In the genomic region with DNA sequence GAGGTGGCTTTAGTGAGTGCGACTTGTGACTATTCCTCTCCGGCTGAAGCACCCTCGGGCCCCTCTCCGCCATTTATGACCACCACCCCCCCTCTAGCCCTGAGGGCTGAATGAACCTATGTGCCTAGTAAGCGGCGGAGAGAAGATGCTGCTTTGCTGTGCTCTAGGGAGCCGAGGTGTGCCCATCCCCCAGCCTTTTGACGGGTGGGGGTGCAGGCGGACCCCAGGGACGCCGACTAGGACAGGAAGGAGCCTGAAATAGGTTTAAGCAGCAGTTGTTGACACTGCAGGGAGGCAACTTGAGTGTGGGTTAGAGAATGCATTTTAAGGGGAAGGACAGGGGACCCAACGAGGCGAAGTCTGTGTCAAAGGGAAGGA, we compare ENCODE assay signal across 7 mouse cellular contexts. TPM values are rescaled to one million over a fixed set of nuclear protein-coding genes. Genes with fewer than 3 reads are reported as not detected.
DNase-seq lines count a peak whose midpoint lies in the region; ATAC-seq and TF ChIP-seq lines count a peak whose summit lies in the region.

No protein-coding gene starts in this region.

- peaks cover 61% of the 10 kb centered on the region for H3K27me3 ChIP-seq in intestine, postnatal 0 days (replicated peaks; ENCODE audit: control insufficient read depth, insufficient read depth, low read length)
- H3K27me3 ChIP-seq in neural tube, embryonic 12.5 days (replicated peaks) = peaks cover 74% of the 10 kb centered on the region

- TF ChIP-seq CTCF in embryonic fibroblast, embryonic 13.5 days (IDR thresholded peaks at IDR 0.05; ENCODE audit: borderline replicate concordance, insufficient read depth, low read length) = no peak
- TF ChIP-seq CTCF in intestine, postnatal 0 days (IDR thresholded peaks at IDR 0.05; ENCODE audit: low read depth) = no peak

- no peaks in the 10 kb centered on the region for H3K9me3 ChIP-seq in intestine, postnatal 0 days (ENCODE audit: control insufficient read depth)
- H3K9me3 ChIP-seq in neural tube, embryonic 12.5 days = no peaks in the 10 kb centered on the region

- no peak for ATAC-seq in intestine, postnatal 0 days
- no peak for ATAC-seq in neural tube, embryonic 12.5 days (ENCODE audit: low FRiP score, low read depth)

- H3K27ac ChIP-seq in embryonic fibroblast, embryonic 13.5 days (ENCODE audit: insufficient read depth, low read length) = no peak overlapping the region
- no peak overlapping the region for H3K27ac ChIP-seq in intestine, postnatal 0 days (ENCODE audit: low read depth, low read length)
- H3K27ac ChIP-seq in neural tube, embryonic 12.5 days = no peak overlapping the region

- H3K36me3 ChIP-seq in intestine, postnatal 0 days (ENCODE audit: control insufficient read depth, insufficient read depth) = no peaks in the 10 kb centered on the region
- no peaks in the 10 kb centered on the region for H3K36me3 ChIP-seq in neural tube, embryonic 12.5 days

- H3K4me2 ChIP-seq in intestine, postnatal 0 days (replicated peaks; ENCODE audit: low read depth) = peak overlapping the region; percentile 86
- H3K4me2 ChIP-seq in neural tube, embryonic 12.5 days (replicated peaks) = peak overlapping the region; percentile 73

- peak overlapping the region; percentile 7; the same call in 1 of the 2 replicates for H3K9ac ChIP-seq in intestine, postnatal 0 days (ENCODE audit: low read depth, low read length)
- 0 out of 2 replicates have a peak overlapping the region, but pooled peaks have one; percentile 47 for H3K9ac ChIP-seq in neural tube, embryonic 12.5 days

- peak; percentile 47 to 56 for DNase-seq in spleen, adult 18-20 months
- DNase-seq in spleen, adult 12 weeks (ENCODE audit: low spot score) = no peak
- DNase-seq in urinary bladder, adult 18-20 months (ENCODE audit: low spot score in 2 of 2) = no peak
- no peak for DNase-seq in ovary, postnatal 36 days (ENCODE audit: low spot score)

- peak overlapping the region; percentile 42 for H3K4me3 ChIP-seq in embryonic fibroblast, embryonic 13.5 days (ENCODE audit: insufficient read depth, low read length)
- H3K4me3 ChIP-seq in intestine, postnatal 0 days (ENCODE audit: low read depth, low read length) = peak overlapping the region; percentile 49
- H3K4me3 ChIP-seq in neural tube, embryonic 12.5 days = peak overlapping the region; percentile 38

- H3K4me1 ChIP-seq in embryonic fibroblast, embryonic 13.5 days (ENCODE audit: control insufficient read depth, insufficient read depth, low read length) = no peaks in the 10 kb centered on the region
- H3K4me1 ChIP-seq in intestine, postnatal 0 days (replicated peaks; ENCODE audit: control insufficient read depth, insufficient read depth, low read length) = peaks cover 9% of the 10 kb centered on the region; the same call in 1 of the 2 replicates
- H3K4me1 ChIP-seq in neural tube, embryonic 12.5 days = peaks cover 44% of the 10 kb centered on the region

- no peak for TF ChIP-seq POLR2A in embryonic fibroblast, embryonic 13.5 days (IDR thresholded peaks at IDR 0.05; ENCODE audit: low read depth, low read length)

- 1% methylated on average over 13 of the region's 13 CpGs for WGBS in intestine, postnatal 0 days
- WGBS in neural tube, embryonic 12.5 days = under 1% methylated on average over 13 of the region's 13 CpGs

RNA-seq across cellular contexts. Expression of a gene that starts 3.3 kb away (rescaled TPM):
- 12.9 and 15.3 TPM in 2 replicates for polyA plus RNA-seq in embryonic fibroblast, embryonic 13.5 days (2011; ENCODE audit: insufficient read length, low read depth, missing spikeins)
- polyA plus RNA-seq in intestine, postnatal 0 days (2015; fragmentation: Nextera tagmentation; extraction: Ambion mirVana) = 6.1 and 8.9 TPM in 2 replicates
- polyA plus RNA-seq in neural tube, embryonic 12.5 days (2016; fragmentation: Nextera tagmentation; extraction: Ambion mirVana) = 8.1 and 8.6 TPM in 2 replicates

RNA-seq across cellular contexts. Expression of a gene that starts 29.4 kb away (rescaled TPM):
- polyA plus RNA-seq in embryonic fibroblast, embryonic 13.5 days (2011; ENCODE audit: insufficient read length, low read depth, missing spikeins) = 44.8 and 46.0 TPM in 2 replicates
- polyA plus RNA-seq in intestine, postnatal 0 days (2015; fragmentation: Nextera tagmentation; extraction: Ambion mirVana) = 6.7 and 7.4 TPM in 2 replicates
- 18.3 and 18.4 TPM in 2 replicates for polyA plus RNA-seq in neural tube, embryonic 12.5 days (2016; fragmentation: Nextera tagmentation; extraction: Ambion mirVana)

RNA-seq across cellular contexts. Expression of a gene that starts 35.1 kb away (rescaled TPM):
- polyA plus RNA-seq in embryonic fibroblast, embryonic 13.5 days (2011; ENCODE audit: insufficient read length, low read depth, missing spikeins) = 41.4 and 42.2 TPM in 2 replicates
- 13.4 and 14.2 TPM in 2 replicates for polyA plus RNA-seq in intestine, postnatal 0 days (2015; fragmentation: Nextera tagmentation; extraction: Ambion mirVana)
- polyA plus RNA-seq in neural tube, embryonic 12.5 days (2016; fragmentation: Nextera tagmentation; extraction: Ambion mirVana) = 54.1 and 58.5 TPM in 2 replicates

Comparison
In these comparisons a context has a peak if more than half of its experiments do, and no peak if none do; other contexts are left out.
1. DNase-seq: peak in spleen, adult 18-20 months (2 of 2); none in spleen, adult 12 weeks (single experiment), urinary bladder, adult 18-20 months (0 of 2) and ovary, postnatal 36 days (single experiment).
2. Peak in every context shown above with its lines, with median percentiles within 50 percentile points of each other: H3K4me3 ChIP-seq.